Mouse (Mus musculus) urinary bladder, postnatal 14 days (tissue): ENCODE measurements at regions not wholly inside any gene's neighbourhood (a gene's known extent, or its start where the extent isn't known, plus 50 kb on each side); places are given as distances from the start of the nearest gene placed in this dataset.
"Not testable (repeated sequence)": the region's sequence is repeated elsewhere in the genome, so short reads cannot be mapped to it uniquely, and the experiment has no call there.

Source experiments
- DNase-seq: peaks from one replicate; pipeline ENCODE4 v3.0.0; 2021; ENCODE audit warnings: low spot score

- DNase-seq, result no peak
These were observed 137.0 kb upstream of the Rapgef5 start for GRCm38 (mm10) chr12:117379103-117379850.

GRCm38 (mm10) chr12:117380836-117381235, 135.4 kb upstream of the Rapgef5 start:
- no peak for DNase-seq

GRCm38 (mm10) chr12:117382727-117383126, 133.6 kb upstream of the Rapgef5 start:
- DNase-seq, result not testable (repeated sequence)

GRCm38 (mm10) chr12:117385072-117385666, 131.1 kb upstream of the Rapgef5 start:
- DNase-seq, result peak; percentile 81

GRCm38 (mm10) chr12:117385697-117386096, 130.6 kb upstream of the Rapgef5 start:
- no peak for DNase-seq

- no peak for DNase-seq
These were observed 129.3 kb upstream of the Rapgef5 start for GRCm38 (mm10) chr12:117386957-117387356.

- DNase-seq, result peak; percentile 77
These were observed 126.5 kb upstream of the Rapgef5 start for GRCm38 (mm10) chr12:117389516-117390347.

- no peak for DNase-seq
These were observed 118.8 kb upstream of the Rapgef5 start for GRCm38 (mm10) chr12:117397512-117397911.

GRCm38 (mm10) chr12:117403513-117404156, 112.6 kb upstream of the Rapgef5 start:
- peak; percentile 76 for DNase-seq

GRCm38 (mm10) chr12:117404157-117404752, 112.0 kb upstream of the Rapgef5 start:
- no peak for DNase-seq

GRCm38 (mm10) chr12:117406832-117407231, 109.4 kb upstream of the Rapgef5 start:
- DNase-seq, result no peak

- DNase-seq, result no peak
These were observed 105.7 kb upstream of the Rapgef5 start for GRCm38 (mm10) chr12:117410604-117411003.

GRCm38 (mm10) chr12:117412257-117412656, 104.0 kb upstream of the Rapgef5 start:
- no peak for DNase-seq

- no peak for DNase-seq
These were observed 103.3 kb upstream of the Rapgef5 start for GRCm38 (mm10) chr12:117412779-117413505.

- DNase-seq, result no peak
These were observed 102.3 kb upstream of the Rapgef5 start for GRCm38 (mm10) chr12:117414020-117414419.

GRCm38 (mm10) chr12:117415146-117415545, 101.1 kb upstream of the Rapgef5 start:
- DNase-seq, result no peak

GRCm38 (mm10) chr12:117417991-117418390, 98.3 kb upstream of the Rapgef5 start:
- DNase-seq, result no peak

- no peak for DNase-seq
These were observed 93.8 kb upstream of the Rapgef5 start for GRCm38 (mm10) chr12:117422315-117422978.

- no peak for DNase-seq
These were observed 90.8 kb upstream of the Rapgef5 start for GRCm38 (mm10) chr12:117425363-117426031.

- DNase-seq, result peak; percentile 55
These were observed 88.8 kb upstream of the Rapgef5 start for GRCm38 (mm10) chr12:117427431-117427830.
